Mouse (Mus musculus) small intestine, adult 2 months (tissue): ENCODE measurements around the gene Tpte.

ENCODE experiments used
- CTCF ChIP-seq: fragments of 200-500 bp; IDR thresholded peaks from 2 replicates; pipeline ENCODE4 v1.5.1; 2012; ENCODE audit warnings: low read depth, mild to moderate bottlenecking, control low read depth, inconsistent platforms, low read length, moderate library complexity, mixed read lengths; ENCODE audit not compliant: insufficient replicate concordance, insufficient read length; ENCODE audit errors: extremely low read depth
- POLR2A ChIP-seq: fragments of 200-500 bp; IDR thresholded peaks from 2 replicates; pipeline ENCODE4 v1.6.1; 2012; ENCODE audit warnings: low read depth, mild to moderate bottlenecking, control low read depth, inconsistent platforms, low read length, moderate library complexity

DNA sequence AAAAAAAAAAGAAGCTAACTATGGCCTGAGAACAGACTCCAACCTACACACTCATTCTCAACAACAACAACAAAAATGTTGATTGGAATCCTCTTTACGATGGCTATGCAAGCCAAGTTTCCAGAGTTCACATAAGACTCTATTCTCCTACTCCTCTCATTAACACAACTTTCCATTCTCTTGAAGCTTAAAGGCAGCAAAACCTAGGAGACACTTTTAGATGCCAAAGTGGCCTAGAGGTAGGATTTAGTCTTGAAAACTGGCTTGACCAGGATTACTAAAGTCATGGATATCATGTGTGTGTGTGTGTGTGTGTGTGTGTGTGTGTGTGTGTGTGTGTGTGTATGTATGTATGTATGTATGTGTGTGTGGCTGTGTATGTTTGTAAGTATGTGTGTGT lies 18.0 kb upstream of the Tpte start:
- TF ChIP-seq POLR2A (no peak), CTCF (no peak)
